Mouse (Mus musculus): Measurements from ENCODE around the gene Trim44.

DNA sequence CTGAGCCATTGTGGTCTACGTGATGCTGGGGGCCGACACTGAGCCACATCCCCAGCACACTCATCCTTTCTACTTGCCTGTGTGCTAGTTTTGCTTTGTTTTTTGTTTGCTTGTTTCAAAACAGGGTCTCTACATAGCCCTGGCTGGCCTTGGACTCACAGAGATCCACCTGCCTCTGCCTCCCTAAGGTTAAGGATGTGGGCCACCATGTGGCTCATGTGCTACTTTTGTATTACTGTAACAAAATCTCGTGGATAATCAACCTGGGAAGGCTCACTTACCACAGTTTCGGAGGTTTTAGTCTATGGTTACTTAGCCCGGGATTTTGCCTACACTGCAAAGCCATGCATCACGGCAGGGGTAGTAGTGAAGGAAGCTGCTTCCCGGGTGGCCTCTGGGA, 125.5 kb downstream of the Trim44 start:
- TF ChIP-seq CTCF (IDR thresholded peaks at IDR 0.05; ENCODE audit: low read depth) (no peak), EP300 (IDR thresholded peaks at IDR 0.05; ENCODE audit: low read depth) (no peak)
